Mouse (Mus musculus): ENCODE measurements around the gene Exoc1. TPM values are rescaled to one million over a fixed set of nuclear protein-coding genes. Genes with fewer than 3 reads are reported as not detected.

Gene Exoc1
- polyA plus RNA-seq, 1 experiment from 2014 or later: 13.9 TPM

DNA sequence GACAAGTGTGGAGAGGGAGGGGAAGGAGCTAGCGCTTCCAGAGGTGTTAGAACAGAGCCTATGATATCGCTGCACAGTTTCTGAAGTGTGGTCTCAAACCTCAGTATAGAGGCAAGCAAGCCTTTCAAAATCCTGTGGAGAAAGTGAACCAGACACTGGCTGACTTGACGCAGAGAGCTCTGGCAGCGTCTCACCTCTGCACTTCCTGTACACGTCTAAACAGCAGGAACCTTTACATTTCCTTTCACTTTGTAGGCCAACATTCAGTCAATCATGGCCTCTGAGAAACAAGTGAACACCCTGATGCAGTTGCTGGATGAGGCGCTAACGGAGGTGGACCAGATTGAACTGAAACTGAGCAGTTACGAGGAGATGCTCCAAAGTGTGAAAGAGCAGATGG, 14.1 kb downstream of the Exoc1 start:
- H3K4me3 ChIP-seq (ENCODE audit: low read depth, low read length): no peak overlapping the region
- TF ChIP-seq EP300 (IDR thresholded peaks at IDR 0.05) (no peak), CTCF (IDR thresholded peaks at IDR 0.05) (no peak)
- H3K36me3 ChIP-seq (ENCODE audit: insufficient read depth, low read length): peaks cover 26% of the 10 kb centered on the region; the same call in 1 of the 2 replicates
- H3K27me3 ChIP-seq (replicated peaks; ENCODE audit: insufficient read depth, low read length): no peaks in the 10 kb centered on the region
- no peak overlapping the region for H3K4me2 ChIP-seq (replicated peaks; ENCODE audit: low read depth, low read length)
- no peaks in the 10 kb centered on the region for H3K4me1 ChIP-seq (ENCODE audit: insufficient read depth, low read depth, low read length)
- no peak for ATAC-seq
- no peaks in the 10 kb centered on the region for H3K9me3 ChIP-seq (ENCODE audit: low read length)
- H3K9ac ChIP-seq (replicated peaks; ENCODE audit: low read depth): no peak overlapping the region
- WGBS: 84% methylated on average over 8 of the region's 8 CpGs
- H3K27ac ChIP-seq (ENCODE audit: low read length): no peak overlapping the region
- DNase-seq (ENCODE audit: low spot score): no peak

DNA sequence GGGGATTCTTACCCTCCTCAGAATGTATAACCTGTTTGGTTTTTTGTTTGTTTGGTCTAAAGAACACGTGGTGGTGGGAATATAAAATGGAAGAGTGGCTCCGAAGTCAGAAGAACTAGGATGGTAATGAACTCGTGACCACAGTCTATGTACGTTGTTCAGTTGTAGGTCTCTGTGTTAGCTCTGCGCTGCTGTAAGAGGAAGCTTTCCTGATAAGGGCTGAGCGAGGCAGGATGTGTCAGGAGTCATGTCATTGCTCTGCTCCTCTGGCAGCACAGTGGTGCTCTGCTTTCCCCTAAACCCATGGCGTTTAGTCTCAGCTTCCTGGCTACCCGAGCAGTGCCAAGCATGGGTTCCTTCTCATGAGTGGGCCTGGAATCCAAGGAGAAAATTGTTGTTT, 21.3 kb downstream of the Exoc1 start:
- Histone ChIP-seq H3K36me3 (ENCODE audit: insufficient read depth, low read length) (peaks cover 11% of the 10 kb centered on the region; the same call in 1 of the 2 replicates), H3K27me3 (replicated peaks; ENCODE audit: insufficient read depth, low read length) (no peaks in the 10 kb centered on the region), H3K9me3 (ENCODE audit: low read length) (no peaks in the 10 kb centered on the region), H3K4me1 (ENCODE audit: insufficient read depth, low read depth, low read length) (no peaks in the 10 kb centered on the region), H3K27ac (ENCODE audit: low read length) (no peak overlapping the region), H3K9ac (replicated peaks; ENCODE audit: low read depth) (no peak overlapping the region), H3K4me2 (replicated peaks; ENCODE audit: low read depth, low read length) (no peak overlapping the region), H3K4me3 (ENCODE audit: low read depth, low read length) (no peak overlapping the region)
- no peak for ATAC-seq
- WGBS: 79% methylated on average over 8 of the region's 8 CpGs
- TF ChIP-seq CTCF (IDR thresholded peaks at IDR 0.05) (no peak), EP300 (IDR thresholded peaks at IDR 0.05) (no peak)
- DNase-seq (ENCODE audit: low spot score): no peak

DNA sequence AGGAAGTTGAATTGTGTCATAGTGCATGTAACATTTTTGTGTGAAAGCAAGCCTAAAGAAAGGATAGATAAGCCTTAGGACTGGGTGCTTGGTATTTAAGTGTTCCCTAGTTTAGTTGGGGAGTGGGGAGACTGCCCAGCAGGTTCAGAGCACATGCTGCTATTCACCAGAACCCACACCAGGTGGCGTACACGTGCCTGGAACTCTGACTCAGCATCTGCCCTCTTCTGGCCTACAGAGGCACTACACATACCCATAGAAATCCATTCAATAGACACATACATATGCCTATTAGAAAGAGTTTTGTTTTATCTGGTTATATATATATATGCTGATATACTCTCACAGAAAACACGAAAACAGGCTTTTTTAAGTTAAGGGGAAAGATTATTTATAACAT, 36.2 kb downstream of the Exoc1 start:
- H3K4me3 ChIP-seq (ENCODE audit: low read depth, low read length): no peak overlapping the region
- H3K27me3 ChIP-seq (replicated peaks; ENCODE audit: insufficient read depth, low read length): no peaks in the 10 kb centered on the region
- H3K4me2 ChIP-seq (replicated peaks; ENCODE audit: low read depth, low read length): no peak overlapping the region
- H3K27ac ChIP-seq (ENCODE audit: low read length): no peak overlapping the region
- H3K9me3 ChIP-seq (ENCODE audit: low read length): no peaks in the 10 kb centered on the region
- ATAC-seq (no peak), DNase-seq (ENCODE audit: low spot score) (peak; percentile 80)
- H3K9ac ChIP-seq (replicated peaks; ENCODE audit: low read depth): no peak overlapping the region
- 36% methylated on average over 3 of the region's 3 CpGs for WGBS
- H3K36me3 ChIP-seq (ENCODE audit: insufficient read depth, low read length): peaks cover 34% of the 10 kb centered on the region
- no peaks in the 10 kb centered on the region for H3K4me1 ChIP-seq (ENCODE audit: insufficient read depth, low read depth, low read length)
- TF ChIP-seq EP300 (IDR thresholded peaks at IDR 0.05) (no peak), CTCF (IDR thresholded peaks at IDR 0.05) (peak; percentile 99)

DNA sequence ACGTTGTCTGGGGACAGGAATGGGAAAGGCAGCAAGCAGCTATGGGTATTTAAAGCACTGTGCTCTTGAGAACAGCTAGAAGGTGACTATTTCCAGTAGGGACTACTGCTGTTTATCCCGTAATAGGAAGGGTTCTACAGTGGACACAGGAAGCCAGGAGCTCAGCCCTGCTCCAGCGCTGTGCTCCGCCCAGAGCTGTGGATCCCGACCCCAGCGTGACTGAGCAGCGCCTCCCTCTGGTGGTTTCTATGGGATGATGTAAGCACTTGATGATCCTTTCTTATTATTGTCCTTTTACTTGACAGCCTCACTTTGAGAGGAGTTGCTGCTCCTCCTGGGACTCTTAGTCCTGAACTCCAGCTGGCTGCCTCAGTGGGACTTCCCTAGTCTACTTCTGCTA, 45.1 kb downstream of the Exoc1 start:
- ATAC-seq (no peak), DNase-seq (ENCODE audit: low spot score) (no peak)
- Histone ChIP-seq H3K27me3 (replicated peaks; ENCODE audit: insufficient read depth, low read length) (no peaks in the 10 kb centered on the region), H3K9me3 (ENCODE audit: low read length) (no peaks in the 10 kb centered on the region), H3K9ac (replicated peaks; ENCODE audit: low read depth) (no peak overlapping the region), H3K27ac (ENCODE audit: low read length) (no peak overlapping the region), H3K36me3 (ENCODE audit: insufficient read depth, low read length) (peaks cover 13% of the 10 kb centered on the region; the same call in 1 of the 2 replicates), H3K4me2 (replicated peaks; ENCODE audit: low read depth, low read length) (no peak overlapping the region), H3K4me1 (ENCODE audit: insufficient read depth, low read depth, low read length) (no peaks in the 10 kb centered on the region), H3K4me3 (ENCODE audit: low read depth, low read length) (no peak overlapping the region)
- 72% methylated on average over 7 of the region's 7 CpGs for WGBS
- TF ChIP-seq EP300 (IDR thresholded peaks at IDR 0.05): no peak
- TF ChIP-seq CTCF (IDR thresholded peaks at IDR 0.05): peak; percentile 18; the same call in 1 of the 2 replicates

DNA sequence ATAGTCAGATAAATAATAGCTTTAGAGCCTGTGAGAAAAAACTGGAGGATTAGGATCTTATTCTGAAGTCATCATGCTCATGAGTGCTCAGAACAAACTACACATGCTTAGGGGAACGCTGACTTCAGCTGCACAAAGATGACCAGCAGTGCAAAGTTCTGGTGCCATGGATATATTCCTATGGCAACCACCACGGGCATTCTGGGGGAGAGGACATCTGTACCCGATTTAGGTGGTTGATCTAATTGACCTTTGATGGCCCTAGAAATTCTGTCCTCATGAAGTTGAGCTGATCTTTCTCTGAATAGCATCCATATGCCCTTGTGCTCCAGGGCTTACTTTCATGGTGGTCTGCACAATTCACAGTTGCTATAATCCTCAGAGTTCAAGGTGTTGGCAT, 47.9 kb downstream of the Exoc1 start:
- no peak for TF ChIP-seq CTCF (IDR thresholded peaks at IDR 0.05)
- no peak for TF ChIP-seq EP300 (IDR thresholded peaks at IDR 0.05)
- Histone ChIP-seq H3K27me3 (replicated peaks; ENCODE audit: insufficient read depth, low read length) (no peaks in the 10 kb centered on the region), H3K4me3 (ENCODE audit: low read depth, low read length) (no peak overlapping the region), H3K4me1 (ENCODE audit: insufficient read depth, low read depth, low read length) (no peaks in the 10 kb centered on the region), H3K27ac (ENCODE audit: low read length) (no peak overlapping the region), H3K9ac (replicated peaks; ENCODE audit: low read depth) (no peak overlapping the region), H3K36me3 (ENCODE audit: insufficient read depth, low read length) (no peaks in the 10 kb centered on the region), H3K4me2 (replicated peaks; ENCODE audit: low read depth, low read length) (no peak overlapping the region), H3K9me3 (ENCODE audit: low read length) (no peaks in the 10 kb centered on the region)
- DNase-seq (ENCODE audit: low spot score) (no peak), ATAC-seq (no peak)
- WGBS: 72% methylated on average over 3 of the region's 3 CpGs

DNA sequence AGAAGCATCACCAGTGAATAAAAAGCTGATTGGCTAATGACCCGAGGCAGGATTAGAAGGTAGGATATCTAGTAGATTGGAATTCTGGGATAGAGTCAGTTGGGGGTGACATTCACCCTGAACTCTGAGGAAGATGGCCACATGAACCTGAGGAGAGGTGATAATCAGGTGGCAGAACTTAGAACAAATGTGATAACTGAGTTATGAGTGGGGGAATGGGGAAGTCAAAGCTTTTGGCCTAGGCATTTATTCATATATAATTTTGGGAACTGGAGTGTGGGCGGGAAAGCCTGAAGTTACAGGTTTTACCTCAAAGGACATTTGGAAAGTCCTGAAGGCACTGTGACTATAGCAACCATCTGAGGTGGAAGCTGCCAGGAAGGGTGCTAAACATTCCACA, 56.3 kb downstream of the Exoc1 start:
- Histone ChIP-seq H3K4me2 (replicated peaks; ENCODE audit: low read depth, low read length) (no peak overlapping the region), H3K27me3 (replicated peaks; ENCODE audit: insufficient read depth, low read length) (no peaks in the 10 kb centered on the region), H3K4me3 (ENCODE audit: low read depth, low read length) (no peak overlapping the region), H3K36me3 (ENCODE audit: insufficient read depth, low read length) (no peaks in the 10 kb centered on the region), H3K4me1 (ENCODE audit: insufficient read depth, low read depth, low read length) (peaks cover 2% of the 10 kb centered on the region; the same call in 1 of the 2 replicates), H3K9me3 (ENCODE audit: low read length) (no peaks in the 10 kb centered on the region), H3K27ac (ENCODE audit: low read length) (no peak overlapping the region), H3K9ac (replicated peaks; ENCODE audit: low read depth) (no peak overlapping the region)
- no peak for ATAC-seq
- 72% methylated on average over 2 of the region's 2 CpGs for WGBS
- no peak for DNase-seq (ENCODE audit: low spot score)
- TF ChIP-seq CTCF (IDR thresholded peaks at IDR 0.05) (no peak), EP300 (IDR thresholded peaks at IDR 0.05) (no peak)
